Mouse (Mus musculus): ENCODE measurements at regions not wholly inside any gene's neighbourhood (a gene's known extent, or its start where the extent isn't known, plus 50 kb on each side); places are given as distances from the start of the nearest gene placed in this dataset.

DNA sequence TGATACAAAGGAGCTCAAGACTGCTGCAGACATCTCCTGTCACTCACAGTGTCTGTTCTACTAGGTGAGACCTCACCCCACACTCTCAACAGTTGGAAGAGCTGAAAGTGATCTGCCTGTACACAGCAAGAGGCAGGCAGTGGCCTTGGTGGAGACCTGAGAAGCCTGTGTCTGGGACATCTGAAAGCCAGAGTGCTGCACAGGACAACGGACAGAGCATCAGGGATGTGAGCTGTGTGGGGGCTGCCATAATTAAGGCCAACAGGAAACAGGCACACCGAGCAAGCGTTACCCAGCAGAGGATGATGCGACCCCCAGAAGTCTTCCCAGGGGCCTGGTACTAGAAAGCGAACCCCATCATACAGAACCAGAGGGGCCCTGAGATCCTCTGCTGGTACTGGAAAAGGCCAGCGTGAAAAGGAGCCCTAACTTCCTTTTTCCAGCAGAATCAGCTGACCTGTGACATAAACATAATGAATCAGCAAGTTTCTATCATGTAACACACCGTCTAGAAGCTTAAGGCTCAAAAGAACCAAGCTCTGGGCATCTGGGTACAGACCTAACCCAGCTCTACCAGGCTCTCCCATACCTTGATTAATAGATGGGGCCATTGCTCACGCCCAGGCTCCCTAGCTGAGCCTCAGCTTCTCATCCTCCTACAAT is 105.7 kb downstream of the Plxna1 start:
- no peak for DNase-seq (ENCODE audit: low spot score in 2 of 2)

DNA sequence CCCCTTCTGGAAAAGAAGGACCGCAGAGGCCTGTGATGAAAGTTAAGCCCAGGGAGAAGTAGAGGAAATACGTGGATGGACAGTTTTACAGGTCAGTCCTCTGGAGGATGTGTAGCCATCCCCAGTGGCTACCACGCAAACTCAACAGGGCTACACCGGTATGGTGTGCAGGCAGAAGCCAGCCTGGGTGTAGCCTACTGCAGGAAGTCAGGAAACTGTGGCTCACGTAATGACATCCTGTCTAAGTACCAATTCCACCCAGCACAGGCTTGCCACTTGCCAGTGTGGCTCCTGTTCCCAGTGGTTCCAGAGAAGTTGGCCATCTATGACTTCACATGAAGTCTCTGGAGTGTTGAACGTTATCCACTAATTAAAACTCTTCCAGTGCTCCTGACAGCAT is 105.0 kb downstream of the Plxna1 start:
- no peak for DNase-seq (ENCODE audit: low spot score in 2 of 2)

DNA sequence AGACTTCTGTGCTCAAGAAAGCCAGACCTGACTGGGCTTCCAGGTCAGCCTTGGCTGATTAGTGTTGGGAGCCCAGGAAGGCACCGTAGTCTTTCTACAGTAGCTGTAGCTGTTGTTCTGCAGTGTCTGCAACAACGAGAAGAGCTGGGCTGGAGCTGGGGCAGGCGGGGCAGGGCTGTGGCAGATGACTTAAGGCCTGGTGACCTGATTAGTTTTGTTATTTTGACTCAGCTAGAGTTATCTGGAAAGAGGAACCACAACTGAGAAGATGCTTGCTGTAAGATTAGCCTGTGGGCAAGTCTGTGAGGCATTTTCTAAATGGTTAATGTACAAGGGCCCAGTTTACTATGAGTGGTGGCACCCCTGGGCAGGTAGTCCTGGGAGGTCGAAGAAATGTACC is 104.3 kb downstream of the Plxna1 start:
- no peak for DNase-seq (ENCODE audit: low spot score in 2 of 2)

DNA sequence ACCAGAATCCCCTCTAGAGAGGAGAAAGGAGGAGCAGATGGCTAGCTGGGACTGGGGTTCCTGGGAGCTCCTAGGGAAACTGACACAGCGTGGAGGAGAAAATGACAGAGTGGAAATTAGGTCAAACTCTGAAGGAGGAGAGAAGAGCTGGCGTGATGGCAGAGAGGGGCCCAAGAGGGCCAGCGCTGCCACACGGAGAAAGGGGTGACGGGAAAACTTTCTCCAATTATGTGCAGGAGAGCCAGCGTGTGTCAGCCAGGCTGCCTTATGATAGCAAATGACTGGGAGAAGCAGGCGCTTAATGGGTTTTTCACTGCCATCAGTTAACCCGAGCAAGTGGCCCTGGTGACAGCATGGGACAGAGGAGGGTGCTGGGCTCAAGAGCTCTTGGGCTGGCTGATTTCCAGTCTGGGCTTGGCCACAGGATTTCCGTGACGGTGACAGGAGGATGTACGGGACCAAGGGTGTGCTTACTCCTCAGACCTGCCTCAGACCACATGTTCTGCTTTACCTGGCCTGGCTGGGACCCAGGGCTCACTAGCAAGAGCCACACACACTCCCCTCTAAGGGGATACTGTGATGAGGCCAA is 102.9 kb downstream of the Plxna1 start:
- DNase-seq (ENCODE audit: low spot score in 2 of 2) = no peak

DNA sequence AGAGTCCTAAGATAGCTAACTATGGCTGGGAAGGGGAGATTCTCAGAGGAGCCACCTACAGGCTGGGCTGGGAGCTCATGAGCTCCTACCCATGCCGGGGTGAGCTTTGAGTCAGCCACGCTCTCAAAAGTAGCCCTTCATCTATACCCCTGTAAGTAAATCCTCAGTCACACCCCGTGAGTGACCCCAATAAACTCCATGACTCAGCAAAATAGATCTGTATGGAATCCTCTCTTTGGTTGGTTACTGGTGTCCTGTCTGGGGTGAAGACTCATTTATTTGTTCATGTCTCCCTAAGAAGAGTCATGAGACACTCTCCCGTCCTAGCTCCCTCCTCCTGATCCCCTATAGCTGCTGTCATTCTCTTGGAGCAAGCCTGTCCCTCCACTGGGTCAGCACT is 99.5 kb downstream of the Plxna1 start:
- no peak for DNase-seq (ENCODE audit: low spot score in 2 of 2)

DNA sequence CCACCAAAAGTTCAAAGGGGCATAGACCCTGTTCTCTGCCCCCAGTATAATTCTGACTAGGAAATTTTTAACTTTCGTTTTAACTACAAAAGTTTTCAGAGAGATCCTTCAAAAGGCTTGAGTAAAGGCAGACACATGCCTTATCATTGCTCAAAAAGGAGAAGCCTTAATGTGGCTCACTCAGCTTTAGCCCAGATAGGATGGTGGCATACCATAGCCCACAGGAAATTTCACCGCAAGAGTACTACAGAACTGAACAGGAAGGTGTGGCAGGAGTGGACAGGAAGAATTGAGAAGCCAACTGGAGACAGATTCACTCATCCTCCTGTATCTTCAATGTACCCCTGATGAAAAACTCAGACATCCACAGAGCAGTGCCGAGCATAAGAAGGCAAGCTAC is 97.1 kb downstream of the Plxna1 start:
- DNase-seq (ENCODE audit: low spot score in 2 of 2) = no peak
